Mouse (Mus musculus) intestine, embryonic 14.5 days (tissue): Measurements from ENCODE around the gene Raph1. TPM values are rescaled to one million over a fixed set of nuclear protein-coding genes. Genes with fewer than 3 reads are reported as not detected.
"Not testable (repeated sequence)": the region's sequence is repeated elsewhere in the genome, so short reads cannot be mapped to it uniquely, and the experiment has no call there.

ENCODE experiments used
- ATAC-seq: fragments of 200-750 bp; cut with Nextera tagmentation; replicated peaks from 2 replicates; pipeline ENCODE4 v1.8.0; 2017; ENCODE audit warnings: low read depth, moderate number of reproducible peaks, moderate TSS enrichment, moderate library complexity; ENCODE audit not compliant: low FRiP score, low TSS enrichment
- DNase-seq: peaks from one replicate; pipeline ENCODE4 v3.0.0-alpha.2; 2018; ENCODE audit warnings: low spot score
- H3K27ac ChIP-seq: fragments of 300-500 bp; sonication (generic); 2 replicates; pipeline ENCODE4 v1.5.1; 2014; ENCODE audit warnings: low read depth, mild to moderate bottlenecking, control low read depth
- H3K27me3 ChIP-seq: fragments of 300-500 bp; sonication (generic); replicated peaks from 2 replicates; pipeline ENCODE4 v1.6.1; 2014; ENCODE audit warnings: low read length, control low read depth; ENCODE audit not compliant: control insufficient read depth, insufficient read depth
- H3K36me3 ChIP-seq: fragments of 300-500 bp; sonication (generic); 2 replicates; pipeline ENCODE4 v1.6.1; 2014; ENCODE audit warnings: low read length, control low read depth; ENCODE audit not compliant: control insufficient read depth, insufficient read depth
- H3K4me1 ChIP-seq: fragments of 300-500 bp; sonication (generic); replicated peaks from 2 replicates; pipeline ENCODE4 v1.6.1; 2014; ENCODE audit warnings: low read length, control low read depth, mixed read lengths; ENCODE audit not compliant: control insufficient read depth, insufficient read depth
- H3K4me2 ChIP-seq: fragments of 300-500 bp; sonication (generic); 2 replicates; pipeline ENCODE4 v1.6.1; 2014; ENCODE audit warnings: low read length
- H3K4me3 ChIP-seq: fragments of 300-500 bp; sonication (generic); 2 replicates; pipeline ENCODE4 v1.5.1; 2014; ENCODE audit warnings: low read depth, low read length, control low read depth, mixed read lengths
- H3K9ac ChIP-seq: fragments of 300-500 bp; sonication (generic); 2 replicates; pipeline ENCODE4 v1.6.1; 2014; ENCODE audit warnings: mild to moderate bottlenecking, low read length
- H3K9me3 ChIP-seq: fragments of 300-500 bp; sonication (generic); 2 replicates; pipeline ENCODE4 v1.6.1; 2016; ENCODE audit warnings: low read length, control low read depth; ENCODE audit not compliant: control insufficient read depth
- WGBS: fragments of 180-500 bp; shearing (Covaris S2); extraction: QIAGEN DNeasy Blood & Tissue Kit; methylation state at CpG from one replicate; pipeline ENCODE4 v1.1.7; 2014; 5-methylcytosine and 5-hydroxymethylcytosine counted together
- microRNA-seq: library from miRNA; unstranded; fragments of <30 nt; microRNA quantifications from one replicate; pipeline ENCODE4, GENCODE M21; 2016
- polyA plus RNA-seq: library from polyadenylated mRNA; unstranded; fragments of >200 nt; fragmentation: Nextera tagmentation; extraction: Ambion mirVana; gene quantifications from 2 replicates; pipeline ENCODE4 v1.2.1, GENCODE M21; 2014

Raph1 gene
- polyA plus RNA-seq, 1 experiment from 2014 or later, result 34.1 TPM

GRCm38 (mm10) chr1:60447067-60447466 lies 119.8 kb downstream of the Raph1 start:
- no peaks in the 10 kb centered on the region for H3K4me1 ChIP-seq
- no peak for ATAC-seq
- WGBS, result 77% methylated on average over 12 of the region's 12 CpGs
- DNase-seq, result no peak
- no peak overlapping the region for H3K4me3 ChIP-seq
- H3K4me2 ChIP-seq, result no peak overlapping the region
- no peaks in the 10 kb centered on the region for H3K9me3 ChIP-seq
- no peaks in the 10 kb centered on the region for H3K27me3 ChIP-seq
- no peak overlapping the region for H3K27ac ChIP-seq
- H3K36me3 ChIP-seq, result peaks cover 38% of the 10 kb centered on the region
- no peak overlapping the region for H3K9ac ChIP-seq

- not testable (repeated sequence) for H3K9ac ChIP-seq, H3K27ac ChIP-seq, H3K4me1 ChIP-seq, H3K4me2 ChIP-seq, DNase-seq, ATAC-seq, H3K27me3 ChIP-seq, H3K4me3 ChIP-seq, H3K9me3 ChIP-seq
- peaks cover 15% of the 10 kb centered on the region for H3K36me3 ChIP-seq
- 83% methylated on average over 5 of the region's 5 CpGs for WGBS
These were observed 125.5 kb downstream of the Raph1 start for GRCm38 (mm10) chr1:60441438-60441837.

GRCm38 (mm10) chr1:60432497-60432896 lies 134.4 kb downstream of the Raph1 start:
- H3K9ac ChIP-seq, result no peak overlapping the region
- no peak overlapping the region for H3K27ac ChIP-seq
- H3K4me1 ChIP-seq, result no peaks in the 10 kb centered on the region
- H3K4me2 ChIP-seq, result no peak overlapping the region
- ATAC-seq (no peak), DNase-seq (no peak)
- H3K36me3 ChIP-seq, result peaks cover 20% of the 10 kb centered on the region; the same call in 1 of the 2 replicates
- no peaks in the 10 kb centered on the region for H3K27me3 ChIP-seq
- no peak overlapping the region for H3K4me3 ChIP-seq
- 8% methylated on average over 1 of the region's 1 CpGs for WGBS
- no peaks in the 10 kb centered on the region for H3K9me3 ChIP-seq

Small RNA genes lying within 50 kb of the gene (microRNA-seq; reads per million reads assigned to microRNA genes)
- not detected for gene Gm23762

Other genes with a start within 250 kb of the Raph1 start
- 12.0 and 18.7 TPM in 2 replicates for gene Cyp20a1, start 223.8 kb downstream of the Raph1 start, polyA plus RNA-seq
- gene Abi2, start 157.5 kb downstream of the Raph1 start, polyA plus RNA-seq, result 19.4 and 28.0 TPM in 2 replicates
- 0.07 and 0.13 TPM in 2 replicates for gene Cd28, start 149.7 kb upstream of the Raph1 start, polyA plus RNA-seq